Mouse (Mus musculus): ENCODE measurements around the gene Piezo1.

DNA sequence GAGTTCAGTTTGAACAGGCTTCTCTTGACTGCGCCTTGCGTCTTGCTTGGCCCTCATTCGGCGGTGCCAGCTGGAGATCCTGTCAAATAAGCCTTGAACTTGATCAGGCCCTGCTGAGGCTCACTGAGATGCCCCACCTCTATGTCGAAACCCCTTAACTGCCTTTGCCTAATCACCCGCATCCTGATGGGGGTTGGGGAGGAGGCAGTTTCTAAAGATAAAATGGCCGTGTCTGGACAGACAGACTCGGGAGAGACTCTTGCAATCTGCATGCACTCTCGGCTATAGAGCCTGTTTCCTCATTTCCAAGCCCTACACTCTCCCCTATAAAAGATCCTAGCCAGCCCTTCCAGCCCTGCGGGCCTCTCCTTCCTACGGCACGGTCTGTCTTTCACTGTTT, 42.1 kb upstream of the Piezo1 start:
- TF ChIP-seq CTCF (IDR thresholded peaks at IDR 0.05) (no peak), POLR2A (IDR thresholded peaks at IDR 0.05; ENCODE audit: insufficient read depth, low read depth, low read length) (no peak)
